Mouse (Mus musculus) intestine, embryonic 14.5 days (tissue): ENCODE results near the gene Adss. TPM values are rescaled to one million over a fixed set of nuclear protein-coding genes. Genes with fewer than 3 reads are reported as not detected.
"Not testable (repeated sequence)": the region's sequence is repeated elsewhere in the genome, so short reads cannot be mapped to it uniquely, and the experiment has no call there.

Experiments
- ATAC-seq: fragments of 200-750 bp; cut with Nextera tagmentation; replicated peaks from 2 replicates; pipeline ENCODE4 v1.8.0; 2017; ENCODE audit warnings: low read depth, moderate number of reproducible peaks, moderate TSS enrichment, moderate library complexity; ENCODE audit not compliant: low FRiP score, low TSS enrichment
- DNase-seq: peaks from one replicate; pipeline ENCODE4 v3.0.0-alpha.2; 2018; ENCODE audit warnings: low spot score
- H3K27ac ChIP-seq: fragments of 300-500 bp; sonication (generic); 2 replicates; pipeline ENCODE4 v1.5.1; 2014; ENCODE audit warnings: low read depth, mild to moderate bottlenecking, control low read depth
- H3K27me3 ChIP-seq: fragments of 300-500 bp; sonication (generic); replicated peaks from 2 replicates; pipeline ENCODE4 v1.6.1; 2014; ENCODE audit warnings: low read length, control low read depth; ENCODE audit not compliant: control insufficient read depth, insufficient read depth
- H3K36me3 ChIP-seq: fragments of 300-500 bp; sonication (generic); 2 replicates; pipeline ENCODE4 v1.6.1; 2014; ENCODE audit warnings: low read length, control low read depth; ENCODE audit not compliant: control insufficient read depth, insufficient read depth
- H3K4me1 ChIP-seq: fragments of 300-500 bp; sonication (generic); replicated peaks from 2 replicates; pipeline ENCODE4 v1.6.1; 2014; ENCODE audit warnings: low read length, control low read depth, mixed read lengths; ENCODE audit not compliant: control insufficient read depth, insufficient read depth
- H3K4me2 ChIP-seq: fragments of 300-500 bp; sonication (generic); 2 replicates; pipeline ENCODE4 v1.6.1; 2014; ENCODE audit warnings: low read length
- H3K4me3 ChIP-seq: fragments of 300-500 bp; sonication (generic); 2 replicates; pipeline ENCODE4 v1.5.1; 2014; ENCODE audit warnings: low read depth, low read length, control low read depth, mixed read lengths
- H3K9ac ChIP-seq: fragments of 300-500 bp; sonication (generic); 2 replicates; pipeline ENCODE4 v1.6.1; 2014; ENCODE audit warnings: mild to moderate bottlenecking, low read length
- H3K9me3 ChIP-seq: fragments of 300-500 bp; sonication (generic); 2 replicates; pipeline ENCODE4 v1.6.1; 2016; ENCODE audit warnings: low read length, control low read depth; ENCODE audit not compliant: control insufficient read depth
- WGBS: fragments of 180-500 bp; shearing (Covaris S2); extraction: QIAGEN DNeasy Blood & Tissue Kit; methylation state at CpG from one replicate; pipeline ENCODE4 v1.1.7; 2014; 5-methylcytosine and 5-hydroxymethylcytosine counted together
- polyA plus RNA-seq: library from polyadenylated mRNA; unstranded; fragments of >200 nt; fragmentation: Nextera tagmentation; extraction: Ambion mirVana; gene quantifications from 2 replicates; pipeline ENCODE4 v1.2.1, GENCODE M21; 2014

Gene Adss
- 47.4 and 51.0 TPM in 2 replicates for polyA plus RNA-seq

DNA sequence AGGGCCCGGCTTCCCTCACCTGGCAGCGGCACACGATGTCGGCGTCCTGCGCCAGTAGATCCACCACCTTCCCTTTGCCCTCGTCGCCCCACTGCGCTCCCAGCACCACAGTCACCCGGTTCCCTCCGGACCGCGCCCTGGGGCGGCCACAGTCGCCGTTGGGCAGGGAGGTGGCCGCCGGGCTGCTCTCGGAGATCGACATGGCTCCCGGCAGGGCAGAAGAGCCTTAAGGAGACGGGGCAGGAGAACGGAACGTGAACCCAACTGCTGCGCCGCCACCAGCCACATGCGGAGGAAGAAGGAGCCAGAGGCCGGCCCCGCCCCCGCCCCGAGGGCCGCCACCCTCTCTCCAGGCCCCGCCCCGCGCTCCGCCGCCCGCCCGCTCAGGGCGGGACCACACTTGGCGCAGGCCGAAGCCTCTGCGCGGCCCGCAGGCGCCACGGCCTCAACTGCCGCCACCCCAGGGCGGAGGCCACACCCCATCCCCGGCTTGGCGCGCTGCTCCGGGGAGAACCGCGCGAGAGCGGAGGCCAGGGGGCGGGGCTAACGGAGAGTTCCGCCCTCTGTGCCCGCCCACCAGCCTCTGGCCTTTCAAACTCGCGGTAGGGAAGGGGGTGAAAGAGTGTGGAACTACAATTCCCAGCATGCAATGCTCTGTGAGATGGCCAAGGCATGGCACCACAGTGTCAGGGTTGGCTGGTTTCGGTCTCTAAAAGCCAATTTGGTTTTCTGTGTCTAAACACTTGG lies at the start of gene Adss:
Gene Adss, minus strand, starts transcription at position 319 of the 747 bp plus-strand sequence.
- Histone ChIP-seq H3K4me2 (peak within 1 kb of the TSS; percentile 88), H3K27ac (peak within 1 kb of the TSS; percentile 92), H3K27me3 (no peaks in the 10 kb centered on the region), H3K4me1 (peaks cover 19% of the 10 kb centered on the region), H3K36me3 (no peaks in the 10 kb centered on the region), H3K9ac (peak within 1 kb of the TSS; percentile 89), H3K4me3 (peak within 1 kb of the TSS; percentile 72), H3K9me3 (no peaks in the 10 kb centered on the region)
- ATAC-seq (peak; percentile 100), DNase-seq (peak; percentile 97)
- under 1% methylated on average over 50 of the region's 64 CpGs for WGBS

DNA sequence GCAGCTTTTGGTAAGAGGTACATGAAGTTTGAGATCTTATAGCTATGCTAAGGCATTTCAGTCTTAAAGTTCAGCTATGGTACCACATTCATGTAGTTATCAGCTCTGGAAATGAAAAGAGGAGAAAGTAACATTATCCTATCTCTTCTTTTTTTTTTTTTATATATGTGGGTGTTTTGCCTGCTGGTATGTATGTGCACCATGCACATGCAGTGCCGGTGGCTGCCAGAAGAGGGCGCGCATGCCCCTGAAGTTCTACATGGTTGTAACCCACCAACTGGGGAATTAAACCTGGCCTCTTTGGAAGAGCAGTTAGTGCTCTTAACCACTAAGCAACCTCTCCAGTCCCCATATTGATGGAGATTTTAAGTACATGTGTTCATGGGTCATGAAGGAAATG lies 49.5 kb upstream of the Adss start:
- ATAC-seq, H3K36me3 ChIP-seq, H3K27ac ChIP-seq, H3K9ac ChIP-seq, H3K27me3 ChIP-seq, H3K4me1 ChIP-seq, DNase-seq, H3K4me3 ChIP-seq, H3K4me2 ChIP-seq, H3K9me3 ChIP-seq: not testable (repeated sequence)
- WGBS: 53% methylated on average over 3 of the region's 3 CpGs

DNA sequence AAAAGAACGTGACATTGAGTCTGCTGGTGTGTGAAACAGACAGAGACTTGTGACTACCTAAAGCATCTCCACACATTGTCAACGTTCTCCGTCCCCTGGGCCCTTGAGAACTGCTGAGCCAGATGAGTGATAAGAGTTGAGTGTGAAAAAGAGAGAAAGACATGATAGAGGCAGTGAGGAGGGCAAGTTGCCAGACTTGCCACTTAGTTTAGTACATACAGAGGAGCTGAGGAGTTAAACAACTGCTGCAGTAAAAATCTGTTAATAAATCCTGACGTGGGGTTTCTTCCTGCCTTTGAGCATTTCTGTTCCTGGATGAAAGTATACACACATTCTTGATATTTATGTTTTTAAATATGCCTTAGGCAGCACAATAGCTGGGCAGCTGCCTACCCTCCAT lies 31.5 kb upstream of the Adss start:
- H3K9ac ChIP-seq, H3K9me3 ChIP-seq, H3K4me1 ChIP-seq, ATAC-seq, H3K27me3 ChIP-seq, H3K4me3 ChIP-seq, H3K4me2 ChIP-seq, H3K27ac ChIP-seq, H3K36me3 ChIP-seq, DNase-seq: not testable (repeated sequence)
- 59% methylated on average over 4 of the region's 4 CpGs for WGBS

DNA sequence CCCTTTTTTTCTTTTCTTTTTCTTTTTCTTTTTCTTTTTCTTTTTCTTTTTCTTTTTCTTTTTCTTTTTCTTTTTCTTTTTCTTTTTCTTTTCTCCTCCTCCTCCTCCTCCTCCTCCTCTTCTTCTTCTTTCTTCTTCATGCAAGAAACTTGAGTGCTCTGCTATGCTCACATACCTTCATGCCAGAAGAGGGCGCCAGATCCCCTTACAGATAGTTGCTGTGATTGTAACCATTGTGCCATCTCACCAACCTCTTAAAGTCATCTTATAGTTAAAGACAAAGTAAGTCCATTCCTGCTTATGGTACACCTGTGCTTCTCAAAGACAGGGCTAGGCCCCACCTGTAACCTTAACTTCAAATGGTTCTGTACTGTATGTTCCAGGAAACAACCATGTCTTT lies 10.5 kb upstream of the Adss start:
- not testable (repeated sequence) for H3K9me3 ChIP-seq, H3K4me2 ChIP-seq, DNase-seq, H3K4me1 ChIP-seq, H3K9ac ChIP-seq, ATAC-seq, H3K27ac ChIP-seq, H3K4me3 ChIP-seq, H3K27me3 ChIP-seq, H3K36me3 ChIP-seq
- WGBS: 60% methylated on average over 1 of the region's 1 CpGs

DNA sequence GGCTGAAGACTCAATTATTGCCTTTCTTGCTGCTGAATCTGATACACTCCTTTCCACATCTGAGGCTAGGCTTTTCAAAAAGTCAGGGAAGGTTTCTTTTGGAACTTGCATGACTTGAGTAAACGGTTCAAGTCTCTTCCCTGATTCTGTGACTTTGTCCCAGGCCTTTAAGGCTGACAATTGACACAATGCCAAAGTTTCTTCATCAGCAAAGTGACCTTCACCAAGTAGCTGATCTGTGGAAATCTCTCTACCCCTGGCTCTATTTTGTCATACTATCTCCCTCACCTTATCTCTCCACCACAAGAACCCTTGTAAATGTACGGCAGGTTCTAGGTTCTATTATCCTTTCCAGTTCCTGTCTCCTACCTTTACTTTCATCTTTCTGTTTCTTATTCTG lies 7.2 kb upstream of the Adss start:
- H3K9me3 ChIP-seq: no peaks in the 10 kb centered on the region
- H3K4me3 ChIP-seq: no peak overlapping the region
- no peak overlapping the region for H3K4me2 ChIP-seq
- H3K9ac ChIP-seq: no peak overlapping the region
- 88% methylated on average over 2 of the region's 2 CpGs for WGBS
- DNase-seq (no peak), ATAC-seq (no peak)
- no peaks in the 10 kb centered on the region for H3K36me3 ChIP-seq
- no peaks in the 10 kb centered on the region for H3K27me3 ChIP-seq
- H3K27ac ChIP-seq: no peak overlapping the region
- H3K4me1 ChIP-seq: no peaks in the 10 kb centered on the region

DNA sequence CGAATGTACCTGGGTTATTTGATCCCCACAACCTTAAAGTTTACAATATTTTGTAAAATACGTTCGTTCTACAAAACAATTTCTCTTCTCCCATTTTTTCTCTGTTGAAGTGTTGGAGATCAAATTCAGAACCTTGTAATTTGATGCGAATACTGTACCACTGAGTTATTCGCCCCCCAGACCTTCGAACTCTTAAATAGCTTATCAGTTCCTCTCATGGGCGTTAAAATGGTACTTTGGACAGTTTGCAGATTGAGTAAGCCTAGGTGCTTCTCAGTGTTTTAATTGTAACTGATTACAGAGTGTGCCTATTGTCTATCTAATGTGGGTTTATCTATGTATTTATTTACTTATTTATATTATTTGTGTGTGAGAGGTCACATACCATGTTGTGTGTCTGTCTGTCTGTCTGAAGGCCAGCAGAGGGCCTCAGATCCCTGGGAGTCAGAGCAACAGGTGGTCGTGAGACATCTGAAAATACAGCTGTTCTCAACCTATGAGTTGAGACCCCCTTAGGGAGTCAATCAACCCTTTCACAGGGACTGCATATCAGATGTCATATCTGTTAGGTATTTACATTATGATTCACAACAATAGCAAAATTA lies 942 bp upstream of the Adss start:
- Histone ChIP-seq H3K27me3 (no peaks in the 10 kb centered on the region), H3K4me3 (0 out of 2 replicates have a peak overlapping the region, but pooled peaks have one; percentile 72), H3K36me3 (no peaks in the 10 kb centered on the region), H3K4me1 (peaks cover 15% of the 10 kb centered on the region), H3K9me3 (no peaks in the 10 kb centered on the region), H3K9ac (no peak overlapping the region), H3K4me2 (peak overlapping the region; percentile 32), H3K27ac (no peak overlapping the region)
- DNase-seq (no peak), ATAC-seq (no peak)
- 72% methylated on average over 8 of the region's 8 CpGs for WGBS

DNA sequence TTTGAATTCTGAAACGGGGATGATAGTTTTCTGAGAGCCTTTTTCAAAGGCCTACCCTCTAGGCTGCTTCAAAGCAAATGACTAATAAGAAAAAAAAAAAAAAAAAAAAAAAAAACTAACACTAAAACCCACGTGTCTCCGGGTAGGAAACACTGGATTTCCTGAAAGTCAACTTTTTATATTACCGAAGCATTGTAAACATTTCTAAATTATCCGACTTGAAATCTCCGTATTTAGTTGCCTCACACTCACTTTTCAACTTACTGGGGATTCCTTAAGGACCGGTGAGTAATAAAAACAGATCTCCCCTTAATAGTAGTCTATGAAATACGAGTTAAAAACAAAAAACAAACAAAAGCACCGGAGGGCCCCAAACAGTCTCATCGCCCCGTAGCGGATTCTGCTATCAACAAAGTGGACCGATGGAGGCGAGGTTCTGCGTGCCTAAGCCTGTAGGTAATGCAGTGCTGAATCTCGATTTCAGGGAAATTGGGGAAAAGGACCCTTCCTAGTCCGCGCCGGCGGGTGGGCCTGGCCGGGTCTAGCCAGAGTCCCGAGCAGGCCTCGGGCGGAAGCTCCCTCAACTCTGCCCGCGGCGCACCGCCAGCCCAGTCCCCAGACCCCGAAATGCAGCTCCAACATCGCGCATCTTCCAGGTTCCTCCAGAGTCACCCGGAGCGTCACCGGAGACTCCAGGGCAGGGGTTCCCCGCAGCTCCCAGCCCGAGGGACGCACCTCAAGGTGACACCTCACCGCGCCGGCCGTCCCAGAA lies 704 bp downstream of the Adss start:
- peak overlapping the region; percentile 89 for H3K9ac ChIP-seq
- H3K4me1 ChIP-seq: peaks cover 19% of the 10 kb centered on the region
- peak; percentile 54 for ATAC-seq
- no peaks in the 10 kb centered on the region for H3K36me3 ChIP-seq
- peak; percentile 89 for DNase-seq
- H3K27me3 ChIP-seq: no peaks in the 10 kb centered on the region
- peak overlapping the region; percentile 92 for H3K27ac ChIP-seq
- H3K9me3 ChIP-seq: no peaks in the 10 kb centered on the region
- under 1% methylated on average over 41 of the region's 41 CpGs for WGBS
- H3K4me2 ChIP-seq: peak overlapping the region; percentile 88
- peak overlapping the region; percentile 72 for H3K4me3 ChIP-seq

DNA sequence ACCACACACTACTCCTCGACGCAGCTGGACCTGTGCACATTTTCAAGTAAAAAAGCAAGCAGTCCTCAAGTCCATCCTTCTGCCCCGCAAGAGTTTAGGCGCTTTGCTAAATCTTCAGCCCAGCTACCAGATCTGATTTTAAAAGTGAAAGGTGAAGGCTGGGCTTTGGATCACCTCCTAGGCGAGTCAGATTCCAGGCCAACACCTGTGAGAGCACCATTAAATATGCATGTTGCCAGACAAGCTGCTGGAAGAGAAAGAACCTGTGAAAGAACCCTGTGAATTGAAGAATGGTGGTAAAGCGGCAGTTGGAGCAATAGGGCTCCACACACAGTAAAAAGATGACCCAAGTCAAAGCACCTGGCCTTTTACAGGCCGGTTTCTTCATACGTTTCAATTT lies 1.4 kb downstream of the Adss start:
- DNase-seq (peak; percentile 68), ATAC-seq (no peak)
- no peaks in the 10 kb centered on the region for H3K36me3 ChIP-seq
- H3K4me1 ChIP-seq: peaks cover 19% of the 10 kb centered on the region
- H3K4me2 ChIP-seq: peak overlapping the region; percentile 88
- H3K4me3 ChIP-seq: peak overlapping the region; percentile 72
- WGBS: 8% methylated on average over 8 of the region's 8 CpGs
- peak overlapping the region; percentile 89 for H3K9ac ChIP-seq
- no peaks in the 10 kb centered on the region for H3K27me3 ChIP-seq
- H3K27ac ChIP-seq: no peak overlapping the region
- no peaks in the 10 kb centered on the region for H3K9me3 ChIP-seq
